Mouse (Mus musculus): ENCODE measurements at regions not wholly inside any gene's neighbourhood (a gene's known extent, or its start where the extent isn't known, plus 50 kb on each side); places are given as distances from the start of the nearest gene placed in this dataset.

- ATAC-seq (ENCODE audit: poor library complexity, severe bottlenecking), result peak; percentile 94
Measured at GRCm38 (mm10) chr10:25118674-25119670, 188.7 kb downstream of the Akap7 start.

- ATAC-seq (ENCODE audit: poor library complexity, severe bottlenecking), result no peak
Measured at GRCm38 (mm10) chr10:25114316-25114715, 187.0 kb upstream of the Arg1 start.

- ATAC-seq (ENCODE audit: poor library complexity, severe bottlenecking), result no peak
Measured at GRCm38 (mm10) chr10:25112449-25113171, 185.3 kb upstream of the Arg1 start.

GRCm38 (mm10) chr10:25111636-25112422 is 184.5 kb upstream of the Arg1 start:
- ATAC-seq (ENCODE audit: poor library complexity, severe bottlenecking), result no peak

- no peak for ATAC-seq (ENCODE audit: poor library complexity, severe bottlenecking)
Measured at GRCm38 (mm10) chr10:25111181-25111580, 183.9 kb upstream of the Arg1 start.

GRCm38 (mm10) chr10:25098070-25098469 is 170.8 kb upstream of the Arg1 start:
- no peak for ATAC-seq (ENCODE audit: poor library complexity, severe bottlenecking)

- no peak for ATAC-seq (ENCODE audit: poor library complexity, severe bottlenecking)
Measured at GRCm38 (mm10) chr10:25089705-25090386, 162.6 kb upstream of the Arg1 start.

- ATAC-seq (ENCODE audit: poor library complexity, severe bottlenecking), result no peak
Measured at GRCm38 (mm10) chr10:25086745-25087144, 159.5 kb upstream of the Arg1 start.

GRCm38 (mm10) chr10:25082930-25083329 is 155.6 kb upstream of the Arg1 start:
- ATAC-seq (ENCODE audit: poor library complexity, severe bottlenecking), result no peak

GRCm38 (mm10) chr10:25072617-25073016 is 145.3 kb upstream of the Arg1 start:
- ATAC-seq (ENCODE audit: poor library complexity, severe bottlenecking), result no peak

GRCm38 (mm10) chr10:25068301-25068700 is 141.0 kb upstream of the Arg1 start:
- ATAC-seq (ENCODE audit: poor library complexity, severe bottlenecking), result no peak

- no peak for ATAC-seq (ENCODE audit: poor library complexity, severe bottlenecking)
Measured at GRCm38 (mm10) chr10:25064701-25065362, 137.5 kb upstream of the Arg1 start.

- ATAC-seq (ENCODE audit: poor library complexity, severe bottlenecking), result no peak
Measured at GRCm38 (mm10) chr10:25061402-25062055, 134.2 kb upstream of the Arg1 start.

GRCm38 (mm10) chr10:25058694-25059093 is 131.4 kb upstream of the Arg1 start:
- ATAC-seq (ENCODE audit: poor library complexity, severe bottlenecking), result no peak

- ATAC-seq (ENCODE audit: poor library complexity, severe bottlenecking), result peak; percentile 67
Measured at GRCm38 (mm10) chr10:25051998-25052397, 124.7 kb upstream of the Arg1 start.

GRCm38 (mm10) chr10:25051368-25051874 is 124.1 kb upstream of the Arg1 start:
- ATAC-seq (ENCODE audit: poor library complexity, severe bottlenecking), result no peak

GRCm38 (mm10) chr10:25041221-25041620 is 113.9 kb upstream of the Arg1 start:
- ATAC-seq (ENCODE audit: poor library complexity, severe bottlenecking), result no peak

- no peak for ATAC-seq (ENCODE audit: poor library complexity, severe bottlenecking)
Measured at GRCm38 (mm10) chr10:25039926-25040325, 112.6 kb upstream of the Arg1 start.

GRCm38 (mm10) chr10:25036928-25037327 is 109.6 kb upstream of the Arg1 start:
- ATAC-seq (ENCODE audit: poor library complexity, severe bottlenecking), result peak; percentile 49; the same call in 1 of the 2 replicates
